Mouse (Mus musculus) stomach, postnatal 0 days (tissue): ENCODE measurements at regions not wholly inside any gene's neighbourhood (a gene's known extent, or its start where the extent isn't known, plus 50 kb on each side); places are given as distances from the start of the nearest gene placed in this dataset.

Experiments
- CTCF ChIP-seq: IDR thresholded peaks from 2 replicates; pipeline ENCODE4 v1.5.1; 2016; ENCODE audit warnings: antibody characterized with exemption, low read depth, mild to moderate bottlenecking, moderate library complexity
- EP300 ChIP-seq: optimal IDR thresholded peaks from 2 replicates; pipeline ENCODE3; 2016; ENCODE audit warnings: antibody characterized with exemption

DNA sequence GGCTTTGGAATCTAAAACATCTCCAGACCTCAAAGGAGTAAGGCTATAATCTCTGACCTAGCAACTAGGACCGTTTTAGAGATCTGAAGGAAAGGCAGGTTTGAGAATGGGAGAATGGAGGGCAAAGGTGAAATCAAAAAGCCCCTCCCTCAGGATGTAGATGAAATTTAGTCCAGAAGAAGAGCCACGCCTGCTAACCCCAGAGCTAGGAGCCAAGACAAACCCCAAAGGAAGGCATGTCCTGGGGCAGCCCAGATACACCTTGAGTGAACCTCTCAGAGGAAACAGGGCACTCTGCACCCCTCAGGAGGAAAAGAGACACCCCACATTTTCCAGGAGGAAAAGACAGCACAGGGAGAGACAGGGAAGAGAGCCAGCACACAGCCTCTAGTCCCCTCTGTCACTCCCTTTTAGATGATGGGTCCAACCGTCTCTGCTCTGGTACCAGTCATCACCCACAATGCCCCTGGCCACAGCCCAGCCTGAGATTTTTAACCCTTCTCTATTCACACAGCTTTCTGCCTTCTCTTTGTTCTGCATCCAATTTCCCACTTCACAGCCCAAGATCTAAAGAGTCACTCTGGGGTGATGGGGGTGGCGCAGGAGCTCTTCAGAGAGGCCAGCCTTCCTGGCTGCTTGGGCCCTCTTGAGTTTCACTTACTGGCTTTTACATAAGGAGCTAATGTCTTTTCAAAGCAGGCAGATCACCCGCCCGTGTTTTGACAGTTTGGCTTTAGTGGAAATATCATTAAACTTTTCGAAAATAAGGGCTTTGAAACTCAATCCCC lies 105.0 kb upstream of the Irf2bp2 start:
- TF ChIP-seq CTCF (no peak), EP300 (no peak)
